Mouse (Mus musculus) liver, adult 2 months (tissue): ENCODE results near the gene Fnd3c2. TPM values are rescaled to one million over a fixed set of nuclear protein-coding genes. Genes with fewer than 3 reads are reported as not detected.
"Not testable (repeated sequence)": the region's sequence is repeated elsewhere in the genome, so short reads cannot be mapped to it uniquely, and the experiment has no call there.

Experiments
- DNase-seq: peaks from one replicate; pipeline ENCODE4 v3.0.0-alpha.2; 2011; ENCODE audit warnings: low read depth, low spot score; ENCODE audit errors: extremely low read depth
- H3K27ac ChIP-seq: fragments of 200-500 bp; replicated peaks from 2 replicates; pipeline ENCODE4 v1.5.1; 2012; ENCODE audit warnings: low read depth, mild to moderate bottlenecking, control low read depth, inconsistent platforms, low read length; ENCODE audit not compliant: insufficient read depth
- H3K27me3 ChIP-seq: fragments of 200-500 bp; 2 replicates; pipeline ENCODE4 v1.6.1; 2012; ENCODE audit warnings: mild to moderate bottlenecking, moderate library complexity, low read length, inconsistent platforms; ENCODE audit not compliant: control insufficient read depth, insufficient read depth
- H3K36me3 ChIP-seq: fragments of 200-500 bp; 2 replicates; pipeline ENCODE4 v1.6.1; 2012; ENCODE audit warnings: low read length, inconsistent platforms; ENCODE audit not compliant: control insufficient read depth, insufficient read depth
- H3K4me1 ChIP-seq: fragments of 200-500 bp; 2 replicates; pipeline ENCODE4 v1.6.1; 2011; ENCODE audit warnings: low read length; ENCODE audit not compliant: control insufficient read depth, insufficient read depth
- H3K4me3 ChIP-seq: fragments of 200-500 bp; 2 replicates; pipeline ENCODE4 v1.5.1; 2011; ENCODE audit warnings: low read depth, mild to moderate bottlenecking, control low read depth, low read length, moderate library complexity; ENCODE audit not compliant: insufficient read depth
- H3K79me2 ChIP-seq: fragments of 200-500 bp; 2 replicates; pipeline ENCODE4 v1.6.1; 2012; ENCODE audit warnings: inconsistent platforms, mild to moderate bottlenecking, low read length, moderate library complexity; ENCODE audit not compliant: control insufficient read depth, insufficient read depth
- H3K9ac ChIP-seq: fragments of 200-500 bp; 2 replicates; pipeline ENCODE4 v1.6.1; 2012; ENCODE audit warnings: low read depth, mild to moderate bottlenecking, control low read depth, inconsistent platforms, low read length
- CTCF ChIP-seq: fragments of 200-500 bp; IDR thresholded peaks from 2 replicates; pipeline ENCODE4 v1.5.1; 2011; ENCODE audit warnings: low read depth, low read length, control low read depth
- POLR2A ChIP-seq: fragments of 200-500 bp; IDR thresholded peaks from 2 replicates; pipeline ENCODE4 v1.6.1; 2011; ENCODE audit warnings: low read length, control low read depth; ENCODE audit not compliant: insufficient read depth; ENCODE audit errors: extremely low read depth
- WGBS: fragments of 180-500 bp; shearing (Covaris S2); methylation state at CpG from one replicate; pipeline ENCODE4 v1.1.7; 2018; 5-methylcytosine and 5-hydroxymethylcytosine counted together
- polyA plus RNA-seq: library from polyadenylated mRNA; depleted of rRNA; stranded (reverse); fragments of >200 nt; gene quantifications from 2 replicates; pipeline ENCODE4 v1.2.3, GENCODE M21; 2012
- total RNA-seq: library from RNA; depleted of rRNA; stranded (reverse); fragments of >200 nt; gene quantifications from 2 replicates; pipeline ENCODE4 v1.2.3, GENCODE M21; 2014

Fnd3c2 gene
- total and polyA plus RNA-seq, 2 experiments = not detected

GRCm38 (mm10) chrX:106197308-106197707 is 57.9 kb downstream of the Fnd3c2 start:
- no peaks in the 10 kb centered on the region for H3K79me2 ChIP-seq

GRCm38 (mm10) chrX:106194361-106194760 is 60.8 kb downstream of the Fnd3c2 start:
- H3K79me2 ChIP-seq, H3K27ac ChIP-seq, H3K27me3 ChIP-seq, H3K4me3 ChIP-seq, H3K9ac ChIP-seq, H3K4me1 ChIP-seq, DNase-seq: not testable (repeated sequence)
- peaks cover 60% of the 10 kb centered on the region for H3K36me3 ChIP-seq
- 95% methylated on average over 6 of the region's 6 CpGs for WGBS

More at GRCm38 (mm10) chrX:106197308-106197707, 57.9 kb downstream of the Fnd3c2 start:
- Histone ChIP-seq H3K36me3 (peaks cover 72% of the 10 kb centered on the region), H3K4me3 (no peak overlapping the region), H3K4me1 (no peaks in the 10 kb centered on the region), H3K9ac (no peak overlapping the region), H3K27ac (no peak overlapping the region), H3K27me3 (no peaks in the 10 kb centered on the region)
- TF ChIP-seq POLR2A (no peak), CTCF (peak; percentile 23; the same call in 1 of the 2 replicates)
- WGBS = 66% methylated on average over 5 of the region's 5 CpGs
- DNase-seq = no peak

- Histone ChIP-seq H3K4me1 (peaks cover 19% of the 10 kb centered on the region; the same call in 1 of the 2 replicates), H3K9ac (no peak overlapping the region), H3K27me3 (no peaks in the 10 kb centered on the region), H3K36me3 (peaks cover 25% of the 10 kb centered on the region), H3K4me3 (no peak overlapping the region), H3K79me2 (peaks cover 11% of the 10 kb centered on the region; the same call in 1 of the 2 replicates), H3K27ac (no peak overlapping the region)
- DNase-seq = peak; percentile 74
- 8% methylated on average over 4 of the region's 4 CpGs for WGBS
- TF ChIP-seq POLR2A (no peak), CTCF (no peak)
Observed at GRCm38 (mm10) chrX:106190091-106190490, 65.1 kb downstream of the Fnd3c2 start.

DNA sequence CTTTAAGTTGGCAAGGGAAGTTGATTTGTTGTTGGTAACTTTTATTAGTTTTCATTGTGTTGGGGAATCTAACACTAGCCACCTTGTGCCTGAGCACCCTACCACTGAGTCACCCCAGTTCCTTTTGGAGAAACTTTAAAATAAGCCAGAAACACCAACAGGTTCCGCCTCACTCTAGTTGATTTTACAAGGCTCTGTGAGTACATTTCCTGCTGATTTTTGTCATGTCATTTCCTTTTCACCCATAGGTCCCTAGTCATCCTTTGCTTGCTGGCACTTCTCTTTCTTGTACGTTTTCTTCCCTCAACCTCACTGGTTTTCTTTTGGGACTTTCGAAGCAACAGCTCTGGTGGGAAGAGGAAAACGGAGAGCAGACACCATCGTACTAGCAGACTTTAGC is 65.8 kb downstream of the Fnd3c2 start:
- H3K27ac ChIP-seq = peak overlapping the region; percentile 19; the same call in 1 of the 2 replicates
- WGBS = 28% methylated on average over 5 of the region's 5 CpGs
- no peaks in the 10 kb centered on the region for H3K27me3 ChIP-seq
- H3K79me2 ChIP-seq = peaks cover 11% of the 10 kb centered on the region; the same call in 1 of the 2 replicates
- TF ChIP-seq CTCF (no peak), POLR2A (no peak)
- peaks cover 22% of the 10 kb centered on the region for H3K36me3 ChIP-seq
- no peak overlapping the region for H3K4me3 ChIP-seq
- H3K4me1 ChIP-seq = peaks cover 19% of the 10 kb centered on the region; the same call in 1 of the 2 replicates
- no peak for DNase-seq
- H3K9ac ChIP-seq = no peak overlapping the region

- H3K27ac ChIP-seq = peak overlapping the region; percentile 98
- WGBS = under 1% methylated on average over 12 of the region's 12 CpGs
- no peaks in the 10 kb centered on the region for H3K27me3 ChIP-seq
- peak overlapping the region; percentile 89 for H3K9ac ChIP-seq
- TF ChIP-seq CTCF (no peak), POLR2A (no peak)
- peaks cover 19% of the 10 kb centered on the region; the same call in 1 of the 2 replicates for H3K4me1 ChIP-seq
- peaks cover 11% of the 10 kb centered on the region; the same call in 1 of the 2 replicates for H3K79me2 ChIP-seq
- H3K36me3 ChIP-seq = peaks cover 15% of the 10 kb centered on the region
- DNase-seq = peak; percentile 76
- peak overlapping the region; percentile 71 for H3K4me3 ChIP-seq
Observed at GRCm38 (mm10) chrX:106187737-106188136, 67.4 kb downstream of the Fnd3c2 start.

DNA sequence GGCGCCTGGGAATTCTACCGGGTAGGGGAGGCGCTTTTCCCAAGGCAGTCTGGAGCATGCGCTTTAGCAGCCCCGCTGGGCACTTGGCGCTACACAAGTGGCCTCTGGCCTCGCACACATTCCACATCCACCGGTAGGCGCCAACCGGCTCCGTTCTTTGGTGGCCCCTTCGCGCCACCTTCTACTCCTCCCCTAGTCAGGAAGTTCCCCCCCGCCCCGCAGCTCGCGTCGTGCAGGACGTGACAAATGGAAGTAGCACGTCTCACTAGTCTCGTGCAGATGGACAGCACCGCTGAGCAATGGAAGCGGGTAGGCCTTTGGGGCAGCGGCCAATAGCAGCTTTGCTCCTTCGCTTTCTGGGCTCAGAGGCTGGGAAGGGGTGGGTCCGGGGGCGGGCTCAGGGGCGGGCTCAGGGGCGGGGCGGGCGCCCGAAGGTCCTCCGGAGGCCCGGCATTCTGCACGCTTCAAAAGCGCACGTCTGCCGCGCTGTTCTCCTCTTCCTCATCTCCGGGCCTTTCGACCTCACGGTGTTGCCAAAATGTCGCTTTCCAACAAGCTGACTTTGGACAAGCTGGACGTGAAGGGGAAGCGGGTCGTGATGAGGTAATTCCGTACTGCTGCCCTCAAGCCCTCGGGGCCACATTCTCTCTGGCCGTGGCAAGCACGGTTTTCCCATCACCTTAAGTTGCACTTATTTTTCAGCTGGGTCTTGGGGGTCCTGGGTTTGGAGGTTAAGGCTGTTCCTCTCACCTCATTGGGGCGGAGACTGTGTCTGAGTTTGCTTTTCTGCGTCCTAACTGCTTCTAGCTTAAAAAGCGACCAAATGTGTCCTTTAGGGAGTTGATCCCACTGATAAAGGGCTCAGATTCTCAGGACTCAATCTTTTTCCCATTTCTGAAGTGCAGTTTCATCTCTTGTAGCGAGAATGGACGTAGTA is 68.2 kb downstream of the Fnd3c2 start, which contains the start of gene Pgk1:
TSS of gene Pgk1 (plus strand) at position 388 of the 937 bp plus-strand sequence.
- TF ChIP-seq CTCF (0 out of 2 replicates have a peak, but pooled peaks have one; percentile 11), POLR2A (0 out of 2 replicates have a peak, but pooled peaks have one; percentile 21)
- H3K4me1 ChIP-seq = peaks cover 19% of the 10 kb centered on the region; the same call in 1 of the 2 replicates
- DNase-seq = peak; percentile 92

More for the DNA sequence above, 68.2 kb downstream of the Fnd3c2 start, which contains the start of gene Pgk1:
- Histone ChIP-seq H3K27ac (peak within 1 kb of the TSS; percentile 98), H3K79me2 (peaks cover 11% of the 10 kb centered on the region; the same call in 1 of the 2 replicates), H3K27me3 (no peaks in the 10 kb centered on the region), H3K4me3 (peak within 1 kb of the TSS; percentile 71), H3K36me3 (peaks cover 8% of the 10 kb centered on the region), H3K9ac (peak within 1 kb of the TSS; percentile 89)
- WGBS = under 1% methylated on average over 31 of the region's 55 CpGs
